Mouse (Mus musculus) embryonic facial prominence, embryonic 14.5 days (tissue): ENCODE measurements around the gene Med8. TPM values are rescaled to one million over a fixed set of nuclear protein-coding genes. Genes with fewer than 3 reads are reported as not detected.
A peak's percentile ranks its signal among the peaks of the same experiment; 100 is the strongest.

ENCODE experiments used
- ATAC-seq: fragments of 200-750 bp; cut with Nextera tagmentation; 2 replicates; pipeline ENCODE4 v1.8.0; 2017; ENCODE audit warnings: low read depth, moderate number of reproducible peaks, moderate TSS enrichment
- DNase-seq: peaks from one replicate; pipeline ENCODE4 v3.0.0-alpha.2; 2015; ENCODE audit warnings: low spot score
- H3K27ac ChIP-seq: fragments of 300-500 bp; sonication (generic); replicated peaks from 2 replicates; pipeline ENCODE4 v1.5.1; 2014; ENCODE audit warnings: low read depth, mild to moderate bottlenecking, low read length, moderate library complexity
- H3K27me3 ChIP-seq: fragments of 300-500 bp; sonication (generic); replicated peaks from 2 replicates; pipeline ENCODE4 v1.6.1; 2014; ENCODE audit warnings: low read length; ENCODE audit not compliant: control insufficient read depth, insufficient read depth
- H3K36me3 ChIP-seq: fragments of 300-500 bp; sonication (generic); 2 replicates; pipeline ENCODE4 v1.6.1; 2014; ENCODE audit warnings: low read length, mixed read lengths; ENCODE audit not compliant: control insufficient read depth, insufficient read depth
- H3K4me1 ChIP-seq: fragments of 300-500 bp; sonication (generic); 2 replicates; pipeline ENCODE4 v1.6.1; 2014; ENCODE audit warnings: antibody characterized with exemption, low read length; ENCODE audit not compliant: control insufficient read depth, insufficient read depth
- H3K4me2 ChIP-seq: fragments of 300-500 bp; sonication (generic); 2 replicates; pipeline ENCODE4 v1.6.1; 2014; ENCODE audit warnings: low read depth, mild to moderate bottlenecking, low read length, moderate library complexity, mixed read lengths
- H3K4me3 ChIP-seq: fragments of 300-500 bp; sonication (generic); 2 replicates; pipeline ENCODE4 v1.5.1; 2014; ENCODE audit warnings: low read depth, mild to moderate bottlenecking, low read length
- H3K9ac ChIP-seq: fragments of 300-500 bp; sonication (generic); 2 replicates; pipeline ENCODE4 v1.6.1; 2014; ENCODE audit warnings: low read depth, mild to moderate bottlenecking, low read length, moderate library complexity, mixed read lengths
- H3K9me3 ChIP-seq: fragments of 300-500 bp; sonication (generic); 2 replicates; pipeline ENCODE4 v1.6.1; 2016; ENCODE audit warnings: low read length; ENCODE audit not compliant: control insufficient read depth
- WGBS: fragments of 180-500 bp; shearing (Covaris S2); extraction: QIAGEN DNeasy Blood & Tissue Kit; methylation state at CpG from one replicate; pipeline ENCODE4 v1.1.7; 2014; 5-methylcytosine and 5-hydroxymethylcytosine counted together
- polyA plus RNA-seq: library from polyadenylated mRNA; unstranded; fragments of >200 nt; fragmentation: Nextera tagmentation; extraction: Ambion mirVana; gene quantifications from 2 replicates; pipeline ENCODE4 v1.2.1, GENCODE M21; 2014

Gene Med8
- polyA plus RNA-seq, 1 experiment from 2014 or later, result 85.0 TPM

- peak within 1 kb of the TSS; percentile 95 for H3K4me2 ChIP-seq
- peaks cover 21% of the 10 kb centered on the region; the same call in 1 of the 2 replicates for H3K4me1 ChIP-seq
- peak within 1 kb of the TSS; percentile 67 for H3K4me3 ChIP-seq
- peak within 1 kb of the TSS; percentile 83 for H3K9ac ChIP-seq
- H3K27ac ChIP-seq, result peak within 1 kb of the TSS; percentile 88
- WGBS, result under 1% methylated on average over 61 of the region's 67 CpGs
- peaks cover 31% of the 10 kb centered on the region for H3K36me3 ChIP-seq
- no peaks in the 10 kb centered on the region for H3K9me3 ChIP-seq
- peak; percentile 99 for DNase-seq
- no peaks in the 10 kb centered on the region for H3K27me3 ChIP-seq
- peak; percentile 97 for ATAC-seq
Measured at GRCm38 (mm10) chr4:118436820-118437603, 27.9 kb downstream of the Med8 start, which contains the start of gene Cdc20. Gene Cdc20 (minus strand): TSS chr4:118437352.

GRCm38 (mm10) chr4:118437829-118438253 lies 28.7 kb downstream of the Med8 start:
- Histone ChIP-seq H3K9ac (peak overlapping the region; percentile 83), H3K4me3 (peak overlapping the region; percentile 67), H3K27ac (peak overlapping the region; percentile 88), H3K27me3 (no peaks in the 10 kb centered on the region), H3K4me1 (peaks cover 21% of the 10 kb centered on the region; the same call in 1 of the 2 replicates), H3K4me2 (peak overlapping the region; percentile 95), H3K9me3 (no peaks in the 10 kb centered on the region), H3K36me3 (peaks cover 23% of the 10 kb centered on the region)
- 7% methylated on average over 12 of the region's 12 CpGs for WGBS
- no peak for ATAC-seq
- peak; percentile 59 for DNase-seq

- H3K9me3 ChIP-seq, result no peaks in the 10 kb centered on the region
- H3K4me3 ChIP-seq, result no peak overlapping the region
- no peaks in the 10 kb centered on the region for H3K27me3 ChIP-seq
- WGBS, result 80% methylated on average over 10 of the region's 10 CpGs
- peaks cover 15% of the 10 kb centered on the region for H3K4me1 ChIP-seq
- ATAC-seq, result peak; percentile 7; the same call in 1 of the 2 replicates
- no peak overlapping the region for H3K27ac ChIP-seq
- H3K4me2 ChIP-seq, result no peak overlapping the region
- no peak for DNase-seq
- H3K36me3 ChIP-seq, result no peaks in the 10 kb centered on the region
- H3K9ac ChIP-seq, result no peak overlapping the region
Measured at GRCm38 (mm10) chr4:118445088-118445487, 36.0 kb downstream of the Med8 start.

- peak overlapping the region; percentile 67 for H3K9ac ChIP-seq
- peak; percentile 76 for ATAC-seq
- peak; percentile 39 for DNase-seq
- H3K36me3 ChIP-seq, result no peaks in the 10 kb centered on the region
- no peak overlapping the region for H3K27ac ChIP-seq
- H3K4me1 ChIP-seq, result peaks cover 15% of the 10 kb centered on the region
- H3K9me3 ChIP-seq, result no peaks in the 10 kb centered on the region
- 17% methylated on average over 13 of the region's 18 CpGs for WGBS
- no peaks in the 10 kb centered on the region for H3K27me3 ChIP-seq
- peak overlapping the region; percentile 85 for H3K4me2 ChIP-seq
- peak overlapping the region; percentile 41 for H3K4me3 ChIP-seq
Measured at GRCm38 (mm10) chr4:118445781-118446414, 36.8 kb downstream of the Med8 start.

GRCm38 (mm10) chr4:118446415-118447153 lies 37.4 kb downstream of the Med8 start:
- peak overlapping the region; percentile 41 for H3K4me3 ChIP-seq
- peak overlapping the region; percentile 85 for H3K4me2 ChIP-seq
- no peak for DNase-seq
- no peaks in the 10 kb centered on the region for H3K27me3 ChIP-seq
- peaks cover 15% of the 10 kb centered on the region for H3K4me1 ChIP-seq
- H3K9me3 ChIP-seq, result no peaks in the 10 kb centered on the region
- H3K36me3 ChIP-seq, result no peaks in the 10 kb centered on the region
- WGBS, result 20% methylated on average over 24 of the region's 24 CpGs
- no peak overlapping the region for H3K27ac ChIP-seq
- no peak for ATAC-seq
- peak overlapping the region; percentile 67 for H3K9ac ChIP-seq

GRCm38 (mm10) chr4:118457345-118457975 lies 48.3 kb downstream of the Med8 start, which contains the start of gene Mpl:
Gene Mpl (minus strand): TSS chr4:118457513.
- Histone ChIP-seq H3K27me3 (no peaks in the 10 kb centered on the region), H3K27ac (no peak within 1 kb of the TSS), H3K4me1 (no peaks in the 10 kb centered on the region), H3K4me3 (no peak within 1 kb of the TSS), H3K9ac (no peak within 1 kb of the TSS), H3K4me2 (no peak within 1 kb of the TSS), H3K36me3 (no peaks in the 10 kb centered on the region), H3K9me3 (no peaks in the 10 kb centered on the region)
- 66% methylated on average over 9 of the region's 9 CpGs for WGBS
- ATAC-seq, result no peak
- DNase-seq, result no peak

- ATAC-seq, result no peak
- Histone ChIP-seq H3K9ac (no peak overlapping the region), H3K4me2 (no peak overlapping the region), H3K9me3 (no peaks in the 10 kb centered on the region), H3K4me3 (no peak overlapping the region), H3K27me3 (no peaks in the 10 kb centered on the region), H3K4me1 (no peaks in the 10 kb centered on the region), H3K36me3 (no peaks in the 10 kb centered on the region), H3K27ac (no peak overlapping the region)
- WGBS, result 87% methylated on average over 3 of the region's 3 CpGs
- no peak for DNase-seq
Measured at GRCm38 (mm10) chr4:118464956-118465355, 55.8 kb downstream of the Med8 start.
